Mouse (Mus musculus): ENCODE data around the gene Dscam. TPM values are rescaled to one million over a fixed set of nuclear protein-coding genes. Genes with fewer than 3 reads are reported as not detected.

Dscam gene
- total and polyA plus RNA-seq, 2 experiments from 2014 or later, result not detected

DNA sequence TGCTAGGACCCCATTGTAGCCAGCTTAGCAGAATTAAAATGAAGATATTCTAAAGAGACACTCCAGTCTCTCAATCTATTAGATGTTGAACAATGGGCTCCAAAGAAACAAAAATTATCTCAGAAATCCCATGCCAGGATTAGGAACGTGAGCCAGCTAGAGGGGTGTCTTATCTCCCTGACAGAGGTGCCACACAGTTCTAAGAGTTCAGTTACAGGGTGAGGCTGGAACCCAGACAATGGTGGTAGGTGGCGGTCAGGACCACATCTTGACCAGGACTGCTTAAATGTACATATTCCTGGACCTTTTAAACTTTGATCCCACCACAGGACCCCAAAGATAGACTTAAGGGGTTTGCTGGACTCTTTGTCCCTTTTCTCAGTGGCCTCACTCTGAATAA, 200.1 kb downstream of the Dscam start:
- Histone ChIP-seq H3K4me1 (ENCODE audit: control insufficient read depth, insufficient read depth) (no peaks in the 10 kb centered on the region), H3K4me2 (ENCODE audit: low read depth, low read length) (no peak overlapping the region), H3K36me3 (replicated peaks; ENCODE audit: control insufficient read depth, insufficient read depth, low read length) (no peaks in the 10 kb centered on the region), H3K27me3 (ENCODE audit: control insufficient read depth, insufficient read depth, low read length) (no peaks in the 10 kb centered on the region), H3K9me3 (replicated peaks; ENCODE audit: control insufficient read depth, low read length) (no peaks in the 10 kb centered on the region), H3K4me3 (ENCODE audit: low read depth, low read length) (no peak overlapping the region), H3K27ac (ENCODE audit: low read depth) (no peak overlapping the region), H3K9ac (replicated peaks; ENCODE audit: low read depth, low read length) (no peak overlapping the region)
- ATAC-seq (ENCODE audit: insufficient read depth, low read depth), result no peak
- DNase-seq (ENCODE audit: low spot score), result no peak
- WGBS, result 65% methylated on average over 2 of the region's 2 CpGs
- TF ChIP-seq EP300 (IDR thresholded peaks at IDR 0.05; ENCODE audit: low read depth) (no peak), CTCF (IDR thresholded peaks at IDR 0.05; ENCODE audit: low read depth) (no peak)

- no peaks in the 10 kb centered on the region for H3K36me3 ChIP-seq (replicated peaks; ENCODE audit: control insufficient read depth, insufficient read depth, low read length)
- 65% methylated on average over 2 of the region's 2 CpGs for WGBS
- no peak overlapping the region for H3K9ac ChIP-seq (replicated peaks; ENCODE audit: low read depth, low read length)
- DNase-seq (ENCODE audit: low spot score) (no peak), ATAC-seq (ENCODE audit: insufficient read depth, low read depth) (no peak)
- no peak for TF ChIP-seq CTCF (IDR thresholded peaks at IDR 0.05; ENCODE audit: low read depth)
- no peak for TF ChIP-seq EP300 (IDR thresholded peaks at IDR 0.05; ENCODE audit: low read depth)
- H3K27ac ChIP-seq (ENCODE audit: low read depth), result no peak overlapping the region
- no peak overlapping the region for H3K4me3 ChIP-seq (ENCODE audit: low read depth, low read length)
- H3K4me2 ChIP-seq (ENCODE audit: low read depth, low read length), result no peak overlapping the region
- H3K9me3 ChIP-seq (replicated peaks; ENCODE audit: control insufficient read depth, low read length), result no peaks in the 10 kb centered on the region
- no peaks in the 10 kb centered on the region for H3K4me1 ChIP-seq (ENCODE audit: control insufficient read depth, insufficient read depth)
- H3K27me3 ChIP-seq (ENCODE audit: control insufficient read depth, insufficient read depth, low read length), result no peaks in the 10 kb centered on the region
Measured at GRCm38 (mm10) chr16:96969643-96970042, 200.9 kb downstream of the Dscam start.

DNA sequence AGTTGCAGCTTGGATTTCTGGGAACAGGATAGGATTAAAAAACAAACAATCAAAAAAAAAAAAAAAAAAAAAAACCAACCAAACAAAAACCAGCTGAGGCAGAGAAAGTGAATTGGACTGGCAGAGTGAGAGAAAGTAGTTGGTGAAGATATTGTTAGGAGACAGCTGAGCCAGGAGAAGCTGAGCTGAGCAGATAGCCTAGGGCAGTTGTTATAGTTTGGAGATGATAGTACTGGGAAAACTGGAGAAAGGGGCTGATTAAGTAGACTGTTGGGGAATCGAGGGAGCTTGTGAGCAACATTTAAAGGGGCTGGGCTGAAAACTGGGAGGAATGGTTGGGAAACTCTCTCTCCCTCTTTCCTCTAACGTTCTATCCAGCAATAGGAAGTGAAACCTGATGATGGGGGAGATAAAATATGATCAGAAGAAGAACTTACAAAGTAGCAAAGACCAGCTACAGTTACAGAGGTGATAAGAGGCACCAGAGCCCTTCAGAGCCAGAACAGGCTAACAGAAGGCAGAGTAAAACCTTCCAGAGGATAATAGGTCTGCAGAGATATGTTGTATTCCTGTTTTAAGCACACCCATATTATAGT, 201.6 kb downstream of the Dscam start:
- TF ChIP-seq CTCF (IDR thresholded peaks at IDR 0.05; ENCODE audit: low read depth) (no peak), EP300 (IDR thresholded peaks at IDR 0.05; ENCODE audit: low read depth) (no peak)
- Histone ChIP-seq H3K27me3 (ENCODE audit: control insufficient read depth, insufficient read depth, low read length) (no peaks in the 10 kb centered on the region), H3K4me1 (ENCODE audit: control insufficient read depth, insufficient read depth) (no peaks in the 10 kb centered on the region), H3K36me3 (replicated peaks; ENCODE audit: control insufficient read depth, insufficient read depth, low read length) (no peaks in the 10 kb centered on the region), H3K9me3 (replicated peaks; ENCODE audit: control insufficient read depth, low read length) (no peaks in the 10 kb centered on the region), H3K27ac (ENCODE audit: low read depth) (no peak overlapping the region), H3K4me2 (ENCODE audit: low read depth, low read length) (no peak overlapping the region), H3K9ac (replicated peaks; ENCODE audit: low read depth, low read length) (no peak overlapping the region), H3K4me3 (ENCODE audit: low read depth, low read length) (no peak overlapping the region)
- DNase-seq (ENCODE audit: low spot score) (no peak), ATAC-seq (ENCODE audit: insufficient read depth, low read depth) (no peak)
- 26% methylated on average over 2 of the region's 2 CpGs for WGBS

GRCm38 (mm10) chr16:96959695-96960094, 210.9 kb downstream of the Dscam start:
- no peaks in the 10 kb centered on the region for H3K9me3 ChIP-seq (replicated peaks; ENCODE audit: control insufficient read depth, low read length)
- ATAC-seq (ENCODE audit: insufficient read depth, low read depth), result no peak
- 71% methylated on average over 3 of the region's 3 CpGs for WGBS
- no peak for TF ChIP-seq EP300 (IDR thresholded peaks at IDR 0.05; ENCODE audit: low read depth)
- TF ChIP-seq CTCF (IDR thresholded peaks at IDR 0.05; ENCODE audit: low read depth), result no peak
- H3K9ac ChIP-seq (replicated peaks; ENCODE audit: low read depth, low read length), result no peak overlapping the region
- no peak for DNase-seq (ENCODE audit: low spot score)
- no peak overlapping the region for H3K27ac ChIP-seq (ENCODE audit: low read depth)
- H3K4me2 ChIP-seq (ENCODE audit: low read depth, low read length), result no peak overlapping the region
- no peak overlapping the region for H3K4me3 ChIP-seq (ENCODE audit: low read depth, low read length)
- no peaks in the 10 kb centered on the region for H3K4me1 ChIP-seq (ENCODE audit: control insufficient read depth, insufficient read depth)
- H3K27me3 ChIP-seq (ENCODE audit: control insufficient read depth, insufficient read depth, low read length), result no peaks in the 10 kb centered on the region
- no peaks in the 10 kb centered on the region for H3K36me3 ChIP-seq (replicated peaks; ENCODE audit: control insufficient read depth, insufficient read depth, low read length)

DNA sequence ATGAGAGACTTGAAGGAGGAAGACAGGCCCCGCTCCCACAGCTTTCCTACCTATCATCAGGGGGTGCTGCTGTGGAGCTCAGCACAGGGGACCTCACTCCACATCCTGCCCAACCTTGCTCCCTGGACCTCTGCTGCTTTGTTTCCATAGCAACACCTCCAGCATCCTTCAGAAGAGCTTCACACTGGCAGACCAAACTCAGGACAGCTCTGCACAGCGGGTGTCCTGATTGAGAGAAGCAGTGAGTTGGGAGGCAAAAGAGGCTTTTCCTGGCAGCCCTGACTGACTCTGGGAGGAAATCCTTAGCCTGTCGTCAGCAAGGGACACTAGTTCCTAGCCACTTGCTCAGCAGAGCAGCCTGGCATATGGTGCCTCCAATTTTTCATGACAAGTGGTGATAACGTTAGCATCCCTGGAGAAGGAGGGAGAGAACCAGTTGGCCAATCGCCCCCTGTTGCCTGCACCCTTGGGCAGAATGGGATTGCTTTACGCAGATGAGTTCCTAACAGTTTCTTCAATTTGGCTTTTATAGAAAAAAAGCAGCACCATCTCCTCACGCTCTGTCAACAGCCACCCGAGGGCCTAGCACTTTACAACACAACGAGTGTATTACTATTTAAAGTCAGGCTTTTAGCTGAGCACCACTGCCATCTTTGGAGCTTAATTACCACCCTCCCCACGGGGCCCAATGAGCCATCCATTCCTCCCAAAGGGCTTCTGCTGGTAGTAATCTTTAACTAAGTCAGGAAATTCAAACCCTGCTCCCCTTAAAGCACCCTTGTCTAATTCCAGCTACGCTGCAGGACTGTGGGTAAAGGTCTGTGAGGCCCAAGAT, 224.9 kb downstream of the Dscam start:
- Histone ChIP-seq H3K4me2 (ENCODE audit: low read depth, low read length) (no peak overlapping the region), H3K4me1 (ENCODE audit: control insufficient read depth, insufficient read depth) (no peaks in the 10 kb centered on the region), H3K9ac (replicated peaks; ENCODE audit: low read depth, low read length) (no peak overlapping the region), H3K27me3 (ENCODE audit: control insufficient read depth, insufficient read depth, low read length) (no peaks in the 10 kb centered on the region), H3K9me3 (replicated peaks; ENCODE audit: control insufficient read depth, low read length) (no peaks in the 10 kb centered on the region), H3K4me3 (ENCODE audit: low read depth, low read length) (no peak overlapping the region), H3K36me3 (replicated peaks; ENCODE audit: control insufficient read depth, insufficient read depth, low read length) (no peaks in the 10 kb centered on the region), H3K27ac (ENCODE audit: low read depth) (no peak overlapping the region)
- TF ChIP-seq CTCF (IDR thresholded peaks at IDR 0.05; ENCODE audit: low read depth) (no peak), EP300 (IDR thresholded peaks at IDR 0.05; ENCODE audit: low read depth) (no peak)
- 53% methylated on average over 11 of the region's 11 CpGs for WGBS
- no peak for ATAC-seq (ENCODE audit: insufficient read depth, low read depth)
- no peak for DNase-seq (ENCODE audit: low spot score)

All from heart, postnatal 0 days (tissue).